Mouse (Mus musculus): ENCODE results near the gene Gm3238. TPM values are rescaled to one million over a fixed set of nuclear protein-coding genes. Genes with fewer than 3 reads are reported as not detected.
"Not testable (repeated sequence)": the region's sequence is repeated elsewhere in the genome, so short reads cannot be mapped to it uniquely, and the experiment has no call there.

The Gm3238 gene
- polyA plus RNA-seq (2014; fragmentation: Nextera tagmentation; extraction: Ambion mirVana), result not detected in 2 replicates

GRCm38 (mm10) chr10:77771225-77771624, at the start of gene Gm3238:
Gm3238 (minus strand) TSS chr10:77771325.
- H3K27ac ChIP-seq (ENCODE audit: low read length); H3K36me3 ChIP-seq (ENCODE audit: control insufficient read depth, insufficient read depth, low read length); H3K4me1 ChIP-seq (ENCODE audit: control insufficient read depth, insufficient read depth, low read length); H3K9me3 ChIP-seq (ENCODE audit: control insufficient read depth, low read depth, low read length); H3K27me3 ChIP-seq (ENCODE audit: control insufficient read depth, insufficient read depth, low read length); H3K9ac ChIP-seq (replicated peaks; ENCODE audit: low read depth, low read length); ATAC-seq (ENCODE audit: insufficient number of reproducible peaks, insufficient read depth, low FRiP score, low read depth); H3K4me3 ChIP-seq (ENCODE audit: low read depth, low read length); H3K4me2 ChIP-seq (replicated peaks; ENCODE audit: low read depth, low read length): not testable (repeated sequence)
- WGBS, result 57% methylated on average over 1 of the region's 1 CpGs

DNA sequence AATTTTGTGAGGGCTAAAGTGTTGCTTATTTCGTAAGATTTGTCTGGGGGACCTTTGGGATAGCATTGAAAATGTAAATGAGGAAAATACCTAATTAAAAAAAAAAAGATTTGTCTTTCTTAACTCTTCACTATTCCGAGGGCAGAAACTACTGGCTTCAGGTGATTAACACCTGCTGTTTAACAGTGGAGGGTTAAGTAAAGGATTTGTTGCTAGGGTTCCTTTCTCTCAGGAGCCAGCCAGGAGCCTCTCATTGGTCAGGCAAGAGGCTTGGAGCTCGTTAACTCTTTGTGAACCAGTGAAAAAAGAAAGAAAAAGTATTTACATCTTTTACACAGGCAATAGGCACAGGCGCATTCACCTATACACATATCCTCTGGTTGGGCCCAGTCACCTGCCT, 48.1 kb upstream of the Gm3238 start:
- Histone ChIP-seq H3K27me3 (ENCODE audit: control insufficient read depth, insufficient read depth, low read length) (no peaks in the 10 kb centered on the region), H3K9me3 (ENCODE audit: control insufficient read depth, low read depth, low read length) (0 out of 2 replicates have a peak, but pooled peaks cover 2% of the 10 kb centered on the region), H3K4me2 (replicated peaks; ENCODE audit: low read depth, low read length) (no peak overlapping the region), H3K4me3 (ENCODE audit: low read depth, low read length) (no peak overlapping the region), H3K9ac (replicated peaks; ENCODE audit: low read depth, low read length) (no peak overlapping the region), H3K4me1 (ENCODE audit: control insufficient read depth, insufficient read depth, low read length) (no peaks in the 10 kb centered on the region), H3K36me3 (ENCODE audit: control insufficient read depth, insufficient read depth, low read length) (no peaks in the 10 kb centered on the region), H3K27ac (ENCODE audit: low read length) (no peak overlapping the region)
- 27% methylated on average over 4 of the region's 4 CpGs for WGBS
- ATAC-seq (ENCODE audit: insufficient number of reproducible peaks, insufficient read depth, low FRiP score, low read depth), result no peak

- ATAC-seq (ENCODE audit: insufficient number of reproducible peaks, insufficient read depth, low FRiP score, low read depth), result 0 out of 2 replicates have a peak, but pooled peaks have one; percentile 14
- Histone ChIP-seq H3K27ac (ENCODE audit: low read length) (no peak overlapping the region), H3K4me3 (ENCODE audit: low read depth, low read length) (no peak overlapping the region), H3K4me1 (ENCODE audit: control insufficient read depth, insufficient read depth, low read length) (no peaks in the 10 kb centered on the region), H3K36me3 (ENCODE audit: control insufficient read depth, insufficient read depth, low read length) (no peaks in the 10 kb centered on the region), H3K4me2 (replicated peaks; ENCODE audit: low read depth, low read length) (no peak overlapping the region), H3K9me3 (ENCODE audit: control insufficient read depth, low read depth, low read length) (no peaks in the 10 kb centered on the region), H3K27me3 (ENCODE audit: control insufficient read depth, insufficient read depth, low read length) (no peaks in the 10 kb centered on the region), H3K9ac (replicated peaks; ENCODE audit: low read depth, low read length) (no peak overlapping the region)
- 93% methylated on average over 4 of the region's 4 CpGs for WGBS
These were observed 47.4 kb upstream of the Gm3238 start for GRCm38 (mm10) chr10:77818523-77818922.

DNA sequence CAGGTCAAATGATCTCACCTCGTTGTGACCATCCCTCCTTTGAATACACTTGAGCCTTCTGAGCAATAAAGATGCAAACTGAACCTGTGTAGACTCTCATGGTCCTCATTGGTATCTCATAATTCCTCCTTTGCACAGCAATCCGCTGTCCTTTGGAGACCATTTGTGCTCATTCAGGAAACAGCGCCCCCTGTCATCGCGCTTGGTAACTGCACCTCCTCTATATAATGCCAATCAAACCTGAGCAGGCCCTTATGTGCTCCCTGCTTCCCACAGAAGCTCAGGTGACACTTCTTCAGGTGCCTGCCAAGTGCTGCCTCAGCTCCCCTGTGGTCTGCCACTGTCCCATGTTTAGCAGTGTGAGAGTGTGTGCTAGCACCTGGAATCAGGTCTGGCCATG, 44.4 kb upstream of the Gm3238 start:
- ATAC-seq (ENCODE audit: insufficient number of reproducible peaks, insufficient read depth, low FRiP score, low read depth), result no peak
- Histone ChIP-seq H3K9ac (replicated peaks; ENCODE audit: low read depth, low read length) (no peak overlapping the region), H3K4me3 (ENCODE audit: low read depth, low read length) (no peak overlapping the region), H3K27me3 (ENCODE audit: control insufficient read depth, insufficient read depth, low read length) (no peaks in the 10 kb centered on the region), H3K4me1 (ENCODE audit: control insufficient read depth, insufficient read depth, low read length) (no peaks in the 10 kb centered on the region), H3K9me3 (ENCODE audit: control insufficient read depth, low read depth, low read length) (no peaks in the 10 kb centered on the region), H3K36me3 (ENCODE audit: control insufficient read depth, insufficient read depth, low read length) (no peaks in the 10 kb centered on the region), H3K4me2 (replicated peaks; ENCODE audit: low read depth, low read length) (no peak overlapping the region), H3K27ac (ENCODE audit: low read length) (no peak overlapping the region)
- 29% methylated on average over 5 of the region's 5 CpGs for WGBS

DNA sequence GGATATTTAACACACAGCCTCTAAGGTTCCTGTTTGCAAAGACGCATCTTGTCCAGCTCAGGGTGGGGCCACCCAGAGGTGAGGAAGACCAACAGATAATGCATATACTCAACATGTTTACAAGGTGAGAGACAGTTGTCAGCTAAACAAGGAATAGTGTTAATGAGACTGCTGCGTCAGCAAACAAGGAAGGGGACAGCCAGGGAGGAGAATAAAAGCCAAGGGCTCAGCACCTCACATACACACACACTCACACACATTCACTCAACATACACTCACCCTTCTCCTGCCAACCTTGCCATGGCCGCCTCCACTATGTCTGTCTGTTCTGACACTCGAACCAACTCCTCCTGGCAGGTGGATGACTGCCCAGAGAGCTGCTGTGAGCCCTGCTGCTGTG, 43.3 kb upstream of the Gm3238 start, which contains the start of gene Gm2696:
Gene Gm2696 (plus strand): TSS at position 301 of the 400 bp plus-strand sequence.
- no peak within 1 kb of the TSS for H3K4me2 ChIP-seq (replicated peaks; ENCODE audit: low read depth, low read length)
- no peak within 1 kb of the TSS for H3K4me3 ChIP-seq (ENCODE audit: low read depth, low read length)
- H3K36me3 ChIP-seq (ENCODE audit: control insufficient read depth, insufficient read depth, low read length), result no peaks in the 10 kb centered on the region
- no peaks in the 10 kb centered on the region for H3K4me1 ChIP-seq (ENCODE audit: control insufficient read depth, insufficient read depth, low read length)
- H3K9ac ChIP-seq (replicated peaks; ENCODE audit: low read depth, low read length), result no peak within 1 kb of the TSS
- WGBS, result 41% methylated on average over 4 of the region's 4 CpGs
- no peaks in the 10 kb centered on the region for H3K27me3 ChIP-seq (ENCODE audit: control insufficient read depth, insufficient read depth, low read length)
- no peak for ATAC-seq (ENCODE audit: insufficient number of reproducible peaks, insufficient read depth, low FRiP score, low read depth)
- no peak within 1 kb of the TSS for H3K27ac ChIP-seq (ENCODE audit: low read length)
- H3K9me3 ChIP-seq (ENCODE audit: control insufficient read depth, low read depth, low read length), result no peaks in the 10 kb centered on the region

- WGBS, result 66% methylated on average over 5 of the region's 5 CpGs
- H3K4me1 ChIP-seq (ENCODE audit: control insufficient read depth, insufficient read depth, low read length), result no peaks in the 10 kb centered on the region
- no peaks in the 10 kb centered on the region for H3K36me3 ChIP-seq (ENCODE audit: control insufficient read depth, insufficient read depth, low read length)
- no peaks in the 10 kb centered on the region for H3K9me3 ChIP-seq (ENCODE audit: control insufficient read depth, low read depth, low read length)
- no peak within 1 kb of the TSS for H3K4me2 ChIP-seq (replicated peaks; ENCODE audit: low read depth, low read length)
- H3K4me3 ChIP-seq (ENCODE audit: low read depth, low read length), result no peak within 1 kb of the TSS
- no peaks in the 10 kb centered on the region for H3K27me3 ChIP-seq (ENCODE audit: control insufficient read depth, insufficient read depth, low read length)
- H3K27ac ChIP-seq (ENCODE audit: low read length), result no peak within 1 kb of the TSS
- H3K9ac ChIP-seq (replicated peaks; ENCODE audit: low read depth, low read length), result no peak within 1 kb of the TSS
- ATAC-seq (ENCODE audit: insufficient number of reproducible peaks, insufficient read depth, low FRiP score, low read depth), result no peak
These were observed 40.6 kb upstream of the Gm3238 start, which contains the start of gene Gm9507 for GRCm38 (mm10) chr10:77811743-77812142. Gm9507 (minus strand) TSS chr10:77811843.

DNA sequence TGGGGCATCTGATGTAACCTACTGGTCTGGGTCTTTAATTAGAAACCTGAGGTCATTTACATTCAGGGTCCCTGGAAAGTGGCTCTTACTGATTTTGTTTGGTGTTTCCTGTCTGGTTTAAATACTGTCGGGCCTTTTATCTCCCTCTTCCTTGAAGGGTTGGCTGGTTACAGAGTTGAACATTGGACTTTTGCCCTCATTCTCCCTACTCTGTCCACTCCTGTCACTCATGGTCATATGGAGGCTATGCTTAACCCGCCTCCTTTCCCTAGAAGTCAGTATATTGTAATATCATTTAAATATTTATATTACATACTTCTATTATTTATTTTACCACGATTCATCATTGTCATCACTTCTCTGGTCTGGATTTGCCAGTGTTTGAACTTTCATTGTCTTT, 33.0 kb upstream of the Gm3238 start:
- H3K4me3 ChIP-seq (ENCODE audit: low read depth, low read length), result no peak overlapping the region
- WGBS, result 54% methylated on average over 3 of the region's 3 CpGs
- no peaks in the 10 kb centered on the region for H3K36me3 ChIP-seq (ENCODE audit: control insufficient read depth, insufficient read depth, low read length)
- ATAC-seq (ENCODE audit: insufficient number of reproducible peaks, insufficient read depth, low FRiP score, low read depth), result no peak
- no peaks in the 10 kb centered on the region for H3K9me3 ChIP-seq (ENCODE audit: control insufficient read depth, low read depth, low read length)
- H3K27ac ChIP-seq (ENCODE audit: low read length), result no peak overlapping the region
- H3K4me2 ChIP-seq (replicated peaks; ENCODE audit: low read depth, low read length), result no peak overlapping the region
- no peaks in the 10 kb centered on the region for H3K27me3 ChIP-seq (ENCODE audit: control insufficient read depth, insufficient read depth, low read length)
- no peaks in the 10 kb centered on the region for H3K4me1 ChIP-seq (ENCODE audit: control insufficient read depth, insufficient read depth, low read length)
- no peak overlapping the region for H3K9ac ChIP-seq (replicated peaks; ENCODE audit: low read depth, low read length)

DNA sequence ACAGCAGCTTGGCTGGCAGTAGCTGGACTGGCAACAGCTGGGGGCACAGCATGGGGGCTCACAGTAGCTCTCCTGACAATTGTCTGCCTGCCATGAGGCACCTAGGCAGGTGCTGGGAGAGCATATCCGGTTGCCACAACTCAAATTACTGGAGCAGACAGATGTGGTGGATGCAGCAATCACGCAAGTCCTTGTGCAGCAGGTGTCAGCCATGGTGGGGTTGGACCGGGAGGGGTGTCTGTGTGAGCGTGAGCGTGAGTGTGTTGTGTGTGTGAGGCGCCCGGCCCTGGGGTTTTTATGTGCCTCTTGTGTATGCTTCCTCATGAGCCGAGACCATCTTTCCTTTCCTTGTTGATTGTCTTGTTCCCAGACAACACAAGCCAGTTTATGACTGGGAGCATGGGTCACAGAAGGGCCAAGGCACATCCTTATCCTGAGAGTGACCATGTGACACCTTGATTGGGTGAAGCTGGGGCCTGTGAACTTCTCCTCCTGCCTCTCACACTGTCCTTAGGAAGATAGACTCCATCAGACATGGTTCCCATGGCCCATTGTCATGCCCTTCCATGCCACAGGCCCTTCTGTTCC, 27.9 kb upstream of the Gm3238 start, which contains the start of gene Gm19668:
Gene Gm19668 (minus strand): TSS at position 213 of the 588 bp plus-strand sequence.
- Histone ChIP-seq H3K9me3 (ENCODE audit: control insufficient read depth, low read depth, low read length) (no peaks in the 10 kb centered on the region), H3K4me1 (ENCODE audit: control insufficient read depth, insufficient read depth, low read length) (no peaks in the 10 kb centered on the region), H3K4me2 (replicated peaks; ENCODE audit: low read depth, low read length) (no peak within 1 kb of the TSS), H3K4me3 (ENCODE audit: low read depth, low read length) (no peak within 1 kb of the TSS), H3K27me3 (ENCODE audit: control insufficient read depth, insufficient read depth, low read length) (no peaks in the 10 kb centered on the region), H3K36me3 (ENCODE audit: control insufficient read depth, insufficient read depth, low read length) (no peaks in the 10 kb centered on the region), H3K9ac (replicated peaks; ENCODE audit: low read depth, low read length) (no peak within 1 kb of the TSS), H3K27ac (ENCODE audit: low read length) (no peak within 1 kb of the TSS)
- ATAC-seq (ENCODE audit: insufficient number of reproducible peaks, insufficient read depth, low FRiP score, low read depth), result no peak
- 60% methylated on average over 8 of the region's 8 CpGs for WGBS
